Mouse (Mus musculus): ENCODE measurements at regions not wholly inside any gene's neighbourhood (a gene's known extent, or its start where the extent isn't known, plus 50 kb on each side); places are given as distances from the start of the nearest gene placed in this dataset.
"Not testable (repeated sequence)": the region's sequence is repeated elsewhere in the genome, so short reads cannot be mapped to it uniquely, and the experiment has no call there.

DNA sequence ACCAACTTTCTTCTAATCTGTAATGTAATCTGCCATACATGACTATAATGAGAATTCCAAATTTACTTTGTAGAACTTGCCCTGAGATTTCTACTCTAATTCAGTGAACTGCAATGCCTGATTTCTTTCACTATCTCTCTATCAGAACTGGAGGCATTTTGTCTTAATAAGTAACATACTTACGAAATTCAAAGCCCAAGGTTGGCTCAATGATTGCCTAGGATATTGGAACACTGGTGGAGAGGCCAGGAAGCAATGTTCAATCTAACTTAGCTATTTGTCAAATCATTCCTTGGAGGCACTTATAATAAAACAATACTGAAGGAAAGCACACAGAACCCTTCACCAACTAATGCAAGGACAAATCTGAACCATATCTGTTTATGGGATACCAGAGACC, 162.9 kb upstream of the Trim24 start:
- H3K27ac ChIP-seq; H3K36me3 ChIP-seq (replicated peaks); H3K27me3 ChIP-seq (ENCODE audit: poor library complexity, severe bottlenecking); H3K9me3 ChIP-seq; H3K4me1 ChIP-seq; DNase-seq (ENCODE audit: extremely low spot score, low spot score); H3K4me3 ChIP-seq: not testable (repeated sequence)
- WGBS: 77% methylated on average over 1 of the region's 1 CpGs

DNA sequence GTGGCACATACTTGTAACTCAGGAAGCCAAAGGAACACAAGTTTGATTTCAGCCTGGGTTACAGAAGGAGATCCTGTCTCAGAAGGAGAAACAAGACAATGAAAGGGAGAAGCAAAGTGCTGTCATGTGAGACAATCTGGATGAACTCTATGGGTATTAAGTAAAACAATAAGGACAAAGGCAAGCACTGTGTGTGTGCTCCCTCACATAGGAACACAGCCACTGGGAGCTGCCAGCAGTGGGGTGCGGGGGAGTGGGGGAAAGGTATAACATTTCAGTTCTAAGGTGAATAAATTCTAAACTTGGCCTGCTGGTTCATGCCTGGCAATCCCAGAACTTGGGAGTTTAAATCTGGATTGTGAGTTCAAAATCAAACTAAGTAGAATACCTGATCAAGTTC, 158.8 kb upstream of the Trim24 start:
- H3K4me3 ChIP-seq: no peak overlapping the region
- H3K27me3 ChIP-seq (ENCODE audit: poor library complexity, severe bottlenecking): no peaks in the 10 kb centered on the region
- H3K27ac ChIP-seq: no peak overlapping the region
- H3K9me3 ChIP-seq: peaks cover 3% of the 10 kb centered on the region; the same call in 1 of the 2 replicates
- peaks cover 6% of the 10 kb centered on the region for H3K4me1 ChIP-seq
- no peak for DNase-seq (ENCODE audit: extremely low spot score, low spot score)
- H3K36me3 ChIP-seq (replicated peaks): no peaks in the 10 kb centered on the region
- WGBS: 78% methylated on average over 1 of the region's 1 CpGs

DNA sequence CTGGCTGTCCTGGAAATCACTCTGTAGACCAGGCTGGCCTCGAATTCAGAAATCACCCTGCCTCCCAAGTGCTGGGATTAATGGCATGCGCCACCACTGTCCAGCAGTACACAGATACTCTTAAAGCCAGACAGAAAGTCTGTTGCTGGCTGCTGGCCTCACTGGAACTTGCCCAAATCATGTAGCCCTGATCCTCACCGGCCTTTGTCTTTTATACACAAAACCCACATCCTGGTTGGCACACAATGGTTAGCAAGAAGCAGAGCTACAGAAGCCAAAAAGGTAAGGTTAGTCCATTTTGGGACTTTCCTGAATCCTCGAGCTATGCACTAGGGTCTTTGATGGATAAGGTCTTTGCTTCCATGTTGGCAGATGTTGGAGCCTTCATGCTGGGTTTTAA, 157.2 kb upstream of the Trim24 start:
- WGBS: 88% methylated on average over 4 of the region's 4 CpGs
- Histone ChIP-seq H3K4me3 (no peak overlapping the region), H3K36me3 (replicated peaks) (no peaks in the 10 kb centered on the region), H3K9me3 (no peaks in the 10 kb centered on the region), H3K27ac (no peak overlapping the region), H3K4me1 (peaks cover 6% of the 10 kb centered on the region), H3K27me3 (ENCODE audit: poor library complexity, severe bottlenecking) (no peaks in the 10 kb centered on the region)
- DNase-seq (ENCODE audit: extremely low spot score, low spot score): no peak

DNA sequence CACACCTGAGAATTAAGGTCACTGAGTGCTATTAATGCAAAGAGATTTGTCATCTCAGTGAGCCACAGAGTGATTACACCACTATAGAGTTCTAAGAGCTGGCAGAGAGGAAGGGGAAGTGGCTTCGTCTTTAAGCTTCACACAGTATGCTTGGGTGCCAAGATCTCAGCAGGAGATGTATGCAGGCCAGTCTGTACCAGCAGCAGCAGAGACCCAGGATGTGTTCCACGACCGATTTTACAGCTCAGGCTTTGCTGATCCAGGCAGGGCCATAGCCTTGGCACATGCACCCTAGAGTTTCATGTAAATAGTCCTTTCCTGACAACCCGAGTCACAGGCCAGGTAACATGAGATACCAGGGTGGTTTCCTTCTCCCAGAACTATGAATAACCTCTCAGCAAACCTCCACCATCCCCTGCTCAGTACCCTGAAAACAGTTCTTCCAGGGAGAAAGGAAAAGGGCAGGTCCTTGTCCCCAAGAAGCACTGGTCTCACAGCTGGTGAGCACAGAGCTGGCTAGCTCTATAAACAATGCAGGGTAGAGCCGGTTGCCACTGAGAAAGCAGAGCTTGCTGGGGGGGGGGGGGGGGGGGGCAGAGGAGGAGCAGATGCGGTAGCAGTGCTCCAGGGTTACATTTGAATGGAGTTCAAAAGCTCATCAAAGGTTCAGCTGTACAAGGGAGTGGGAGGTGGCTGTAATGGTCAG, 156.2 kb upstream of the Trim24 start:
- no peaks in the 10 kb centered on the region for H3K9me3 ChIP-seq
- peaks cover 6% of the 10 kb centered on the region for H3K4me1 ChIP-seq
- H3K27me3 ChIP-seq (ENCODE audit: poor library complexity, severe bottlenecking): no peaks in the 10 kb centered on the region
- whole genome bisulfite sequencing: 27% methylated on average over 6 of the region's 6 CpGs
- no peak overlapping the region for H3K4me3 ChIP-seq
- H3K36me3 ChIP-seq (replicated peaks): no peaks in the 10 kb centered on the region
- no peak for DNase-seq (ENCODE audit: extremely low spot score, low spot score)
- H3K27ac ChIP-seq: no peak overlapping the region

DNA sequence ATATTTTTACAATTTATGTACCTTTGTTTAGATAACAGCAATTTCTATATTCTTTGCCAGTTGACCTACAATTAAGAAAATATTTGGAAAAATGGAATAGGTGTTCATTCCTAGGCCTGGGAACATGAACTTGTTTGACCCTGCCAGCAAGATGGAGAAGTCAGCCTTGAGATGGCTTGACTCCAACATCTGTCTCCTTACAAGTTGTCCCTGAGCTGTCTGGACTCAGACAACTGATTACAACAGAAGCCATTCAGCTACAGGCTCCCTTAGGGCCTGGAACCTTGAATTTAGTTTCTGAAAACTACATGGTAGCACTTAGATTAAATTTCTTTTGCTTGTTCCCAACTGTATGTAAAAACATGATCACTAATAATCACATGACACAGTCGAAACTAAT, 148.9 kb upstream of the Trim24 start:
- Histone ChIP-seq H3K4me1 (no peaks in the 10 kb centered on the region), H3K27me3 (ENCODE audit: poor library complexity, severe bottlenecking) (no peaks in the 10 kb centered on the region), H3K4me3 (no peak overlapping the region), H3K27ac (no peak overlapping the region), H3K9me3 (no peaks in the 10 kb centered on the region), H3K36me3 (replicated peaks) (no peaks in the 10 kb centered on the region)
- WGBS: 82% methylated on average over 1 of the region's 1 CpGs
- DNase-seq (ENCODE audit: extremely low spot score, low spot score): no peak

DNA sequence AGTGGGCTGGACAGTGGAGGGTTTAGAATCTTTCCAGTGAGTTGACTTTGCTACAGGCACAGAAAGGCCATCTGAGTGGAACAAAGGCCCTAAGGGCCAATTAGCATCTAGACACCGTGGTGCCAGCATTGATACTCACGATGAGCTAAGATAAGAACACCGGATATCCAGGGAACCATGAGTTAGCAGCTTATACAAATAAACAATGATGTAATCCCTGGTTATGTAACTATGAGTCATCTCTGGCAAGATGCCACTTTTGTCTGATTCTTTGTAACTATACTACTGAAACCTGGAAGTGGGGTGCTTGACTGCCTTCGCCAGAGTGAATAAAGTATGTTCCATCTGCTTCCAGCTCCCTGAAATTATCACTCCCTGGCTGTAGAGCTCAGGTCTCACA, 147.3 kb upstream of the Trim24 start:
- Histone ChIP-seq H3K27ac (no peak overlapping the region), H3K36me3 (replicated peaks) (no peaks in the 10 kb centered on the region), H3K4me1 (no peaks in the 10 kb centered on the region), H3K9me3 (no peaks in the 10 kb centered on the region), H3K27me3 (ENCODE audit: poor library complexity, severe bottlenecking) (no peaks in the 10 kb centered on the region), H3K4me3 (no peak overlapping the region)
- no peak for DNase-seq (ENCODE audit: extremely low spot score, low spot score)
- 77% methylated on average over 4 of the region's 4 CpGs for WGBS

DNA sequence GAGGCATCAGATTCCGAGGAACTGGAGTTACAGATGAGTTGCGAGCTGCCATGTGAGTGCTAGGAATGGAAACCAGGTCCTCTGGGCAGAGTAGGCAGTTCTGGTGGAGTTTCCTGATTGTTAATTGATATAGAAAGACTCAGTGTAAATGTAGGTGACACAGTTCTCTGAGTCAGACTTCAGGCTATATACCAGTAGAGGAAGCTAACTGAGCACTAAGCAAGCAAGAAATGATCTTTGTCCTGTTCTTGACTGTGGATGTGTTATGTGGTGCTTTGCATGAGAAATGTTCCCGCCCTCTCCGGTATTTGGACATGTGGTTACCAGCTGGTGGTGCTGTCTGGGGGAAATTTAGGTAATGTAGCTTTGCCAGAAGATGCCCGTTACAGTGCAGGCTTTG, 146.4 kb upstream of the Trim24 start:
- no peak overlapping the region for H3K27ac ChIP-seq
- no peaks in the 10 kb centered on the region for H3K4me1 ChIP-seq
- H3K27me3 ChIP-seq (ENCODE audit: poor library complexity, severe bottlenecking): no peaks in the 10 kb centered on the region
- no peak for DNase-seq (ENCODE audit: extremely low spot score, low spot score)
- H3K36me3 ChIP-seq (replicated peaks): no peaks in the 10 kb centered on the region
- WGBS: 89% methylated on average over 5 of the region's 5 CpGs
- no peaks in the 10 kb centered on the region for H3K9me3 ChIP-seq
- H3K4me3 ChIP-seq: no peak overlapping the region

DNA sequence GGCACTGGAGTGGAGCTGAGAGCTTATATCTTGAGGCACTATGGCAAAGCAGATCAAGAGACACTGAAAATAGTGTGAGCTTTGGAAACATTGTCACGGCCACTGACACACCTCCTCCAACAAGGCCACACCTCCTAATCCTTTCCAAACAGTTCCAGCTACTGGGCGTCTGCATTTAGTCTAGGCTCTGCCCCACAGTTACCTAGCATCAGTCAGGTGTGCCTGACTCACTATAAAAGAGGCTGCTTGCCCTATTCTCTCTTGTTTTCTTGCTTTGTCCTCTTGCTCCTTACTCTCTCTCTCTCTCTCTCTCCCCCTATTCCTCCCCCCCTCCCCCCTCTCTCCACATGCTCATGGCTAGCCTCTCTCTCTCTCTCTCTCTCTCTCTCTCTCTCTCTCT, 142.0 kb upstream of the Trim24 start:
- H3K4me3 ChIP-seq: no peak overlapping the region
- 97% methylated on average over 2 of the region's 2 CpGs for WGBS
- DNase-seq (ENCODE audit: extremely low spot score, low spot score): no peak
- H3K27ac ChIP-seq: no peak overlapping the region
- no peaks in the 10 kb centered on the region for H3K36me3 ChIP-seq (replicated peaks)
- H3K9me3 ChIP-seq: no peaks in the 10 kb centered on the region
- peaks cover 15% of the 10 kb centered on the region for H3K4me1 ChIP-seq
- no peaks in the 10 kb centered on the region for H3K27me3 ChIP-seq (ENCODE audit: poor library complexity, severe bottlenecking)

DNA sequence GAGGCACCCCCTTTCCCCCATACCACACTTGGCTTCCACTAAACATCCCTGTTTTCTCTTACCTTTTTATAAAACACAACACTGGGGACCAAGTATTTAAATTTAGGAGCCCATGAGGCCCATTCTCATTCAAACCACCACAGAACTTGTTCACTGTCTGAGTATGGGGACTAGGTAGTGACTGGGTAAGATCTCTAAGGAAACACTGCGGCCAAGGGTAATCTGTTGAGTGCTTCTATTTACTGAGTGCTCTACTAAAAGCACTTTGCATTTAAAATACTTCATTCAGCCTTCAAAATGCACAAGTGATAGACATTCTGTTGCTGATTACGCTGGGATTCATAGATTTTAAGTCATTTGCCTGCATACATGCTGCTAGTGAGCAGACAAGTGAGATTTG, 141.4 kb upstream of the Trim24 start:
- H3K4me3 ChIP-seq: no peak overlapping the region
- H3K9me3 ChIP-seq: no peaks in the 10 kb centered on the region
- H3K27ac ChIP-seq: no peak overlapping the region
- no peak for DNase-seq (ENCODE audit: extremely low spot score, low spot score)
- 99% methylated on average over 2 of the region's 2 CpGs for WGBS
- H3K27me3 ChIP-seq (ENCODE audit: poor library complexity, severe bottlenecking): no peaks in the 10 kb centered on the region
- no peaks in the 10 kb centered on the region for H3K36me3 ChIP-seq (replicated peaks)
- H3K4me1 ChIP-seq: peaks cover 15% of the 10 kb centered on the region

DNA sequence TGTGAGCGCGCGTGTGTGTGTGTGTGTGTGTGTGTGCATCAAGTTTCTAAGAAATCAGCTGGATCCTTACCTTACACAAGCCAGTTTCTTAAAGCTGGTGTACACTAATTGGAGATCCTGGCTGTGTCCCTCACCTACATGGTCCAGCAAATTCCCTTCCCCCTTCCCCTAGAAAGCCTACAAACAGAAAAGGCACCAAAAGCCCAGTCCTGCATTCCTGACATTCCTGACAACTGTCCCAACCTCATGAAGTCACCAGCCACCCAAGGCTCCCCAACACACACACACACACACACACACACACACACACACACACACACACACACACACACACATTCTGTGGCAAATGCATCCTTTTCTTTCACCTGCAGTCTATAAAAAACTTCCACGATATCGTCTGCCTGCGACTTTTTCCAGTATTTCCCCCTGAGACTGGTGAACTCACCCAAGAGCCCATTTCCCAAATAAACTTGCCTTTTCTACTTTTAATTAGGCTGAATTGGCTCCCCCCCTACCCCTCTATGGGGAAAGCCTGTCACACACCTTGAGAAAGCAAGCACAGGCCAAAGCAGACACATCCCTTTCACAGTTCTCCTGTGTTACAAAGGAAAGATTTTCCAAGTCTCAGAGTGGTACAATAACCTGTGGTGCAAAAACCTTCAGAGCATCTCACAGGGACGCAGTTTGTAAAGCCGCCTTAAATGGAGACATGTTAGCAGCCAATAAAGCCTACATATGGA, 139.9 kb upstream of the Trim24 start:
- H3K4me1 ChIP-seq: peaks cover 15% of the 10 kb centered on the region
- no peaks in the 10 kb centered on the region for H3K36me3 ChIP-seq (replicated peaks)
- H3K27me3 ChIP-seq (ENCODE audit: poor library complexity, severe bottlenecking): no peaks in the 10 kb centered on the region
- no peak overlapping the region for H3K4me3 ChIP-seq
- no peak for DNase-seq (ENCODE audit: extremely low spot score, low spot score)
- no peak overlapping the region for H3K27ac ChIP-seq
- no peaks in the 10 kb centered on the region for H3K9me3 ChIP-seq
- WGBS: 73% methylated on average over 8 of the region's 8 CpGs

DNA sequence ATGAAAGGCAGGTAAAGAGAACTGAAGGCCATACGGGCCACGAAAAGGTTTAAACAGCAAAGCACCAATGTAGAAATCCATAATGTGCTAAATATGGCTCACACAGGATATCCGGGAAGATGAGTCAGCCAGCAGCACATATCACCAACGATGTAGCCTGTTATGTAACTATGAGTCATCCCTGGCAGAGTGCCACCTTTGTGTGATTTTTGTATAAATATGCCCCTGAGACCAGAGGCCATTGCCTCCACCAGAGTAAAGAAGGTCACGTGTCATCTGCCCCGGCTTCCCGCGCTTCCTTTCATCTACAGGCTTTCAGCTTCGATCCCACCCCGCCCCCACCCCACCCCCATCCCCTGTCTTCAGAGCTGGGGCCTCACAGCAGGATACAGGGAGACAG, 138.2 kb upstream of the Trim24 start:
- Histone ChIP-seq H3K9me3 (no peaks in the 10 kb centered on the region), H3K27ac (0 out of 2 replicates have a peak overlapping the region, but pooled peaks have one; percentile 31), H3K4me3 (no peak overlapping the region), H3K27me3 (ENCODE audit: poor library complexity, severe bottlenecking) (no peaks in the 10 kb centered on the region), H3K36me3 (replicated peaks) (no peaks in the 10 kb centered on the region), H3K4me1 (peaks cover 15% of the 10 kb centered on the region)
- DNase-seq (ENCODE audit: extremely low spot score, low spot score): no peak
- 59% methylated on average over 10 of the region's 10 CpGs for WGBS

DNA sequence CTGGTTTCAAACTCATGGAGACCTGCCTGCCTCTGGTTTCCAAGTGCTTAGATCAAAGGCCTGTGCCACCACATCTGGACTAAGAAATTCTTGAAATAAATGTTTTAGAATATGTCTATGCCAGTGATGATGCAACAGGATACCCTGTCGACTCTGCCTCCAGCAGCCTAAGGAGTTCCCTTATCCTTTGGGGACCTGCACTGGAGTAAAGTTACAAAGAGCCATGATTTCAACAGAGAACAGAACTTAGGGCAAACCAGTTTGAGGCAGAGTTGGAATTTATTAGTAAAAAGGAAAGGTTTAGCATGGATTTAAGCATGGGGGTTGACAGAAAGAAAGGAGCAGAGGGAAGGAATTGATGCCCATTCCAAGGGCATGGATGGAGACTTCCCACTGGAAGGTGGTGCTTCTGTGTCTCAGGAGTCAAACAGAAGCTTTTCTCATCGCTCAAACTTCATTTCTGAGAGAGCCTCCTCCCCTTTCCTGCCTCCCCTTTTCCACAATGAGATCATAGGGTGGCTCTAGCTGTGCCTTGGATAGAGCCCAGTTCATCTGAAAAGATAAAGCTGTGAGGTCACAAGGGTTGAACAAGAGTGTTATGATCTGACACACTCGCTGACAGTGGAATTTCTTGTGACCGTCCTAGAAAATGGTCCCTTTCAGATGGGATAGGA, 135.2 kb upstream of the Trim24 start:
- Histone ChIP-seq H3K27ac (no peak overlapping the region), H3K36me3 (replicated peaks) (no peaks in the 10 kb centered on the region), H3K4me1 (peaks cover 12% of the 10 kb centered on the region), H3K27me3 (ENCODE audit: poor library complexity, severe bottlenecking) (no peaks in the 10 kb centered on the region), H3K9me3 (peaks cover 6% of the 10 kb centered on the region; the same call in 1 of the 2 replicates), H3K4me3 (no peak overlapping the region)
- WGBS: 86% methylated on average over 4 of the region's 4 CpGs
- DNase-seq (ENCODE audit: extremely low spot score, low spot score): no peak

DNA sequence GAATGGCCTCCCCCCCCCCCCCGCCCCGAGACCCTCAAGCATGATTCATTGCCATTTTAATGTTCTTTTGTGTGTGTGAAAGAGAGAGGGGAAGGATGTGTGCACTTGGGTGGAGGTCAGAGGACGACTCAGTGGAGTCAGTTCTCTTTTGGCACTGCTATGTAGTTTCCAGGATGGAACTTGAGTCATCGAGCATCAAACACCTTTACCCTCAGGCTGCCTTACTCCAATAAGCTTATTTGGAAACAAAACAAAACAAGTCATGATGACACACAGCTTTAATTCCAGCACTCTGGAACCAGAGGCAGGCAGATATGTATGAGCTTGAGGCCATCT, 134.7 kb upstream of the Trim24 start:
- WGBS: 85% methylated on average over 4 of the region's 4 CpGs
- no peak for DNase-seq (ENCODE audit: extremely low spot score, low spot score)
- H3K4me3 ChIP-seq: no peak overlapping the region

More for the DNA sequence above, 134.7 kb upstream of the Trim24 start:
- Histone ChIP-seq H3K9me3 (peaks cover 6% of the 10 kb centered on the region; the same call in 1 of the 2 replicates), H3K4me1 (peaks cover 7% of the 10 kb centered on the region), H3K27ac (no peak overlapping the region), H3K36me3 (replicated peaks) (no peaks in the 10 kb centered on the region), H3K27me3 (ENCODE audit: poor library complexity, severe bottlenecking) (no peaks in the 10 kb centered on the region)

Measured in forebrain, embryonic 10.5 days (tissue).